Mouse (Mus musculus) brain, adult 2 months (tissue): ENCODE measurements around the gene Itpr1.
A peak's percentile ranks its signal among the peaks of the same experiment; 100 is the strongest.

Experiments
- DNase-seq: peaks from one replicate; pipeline ENCODE4 v3.0.0; 2011; ENCODE audit warnings: low read depth, low spot score

The Itpr1 gene

DNA sequence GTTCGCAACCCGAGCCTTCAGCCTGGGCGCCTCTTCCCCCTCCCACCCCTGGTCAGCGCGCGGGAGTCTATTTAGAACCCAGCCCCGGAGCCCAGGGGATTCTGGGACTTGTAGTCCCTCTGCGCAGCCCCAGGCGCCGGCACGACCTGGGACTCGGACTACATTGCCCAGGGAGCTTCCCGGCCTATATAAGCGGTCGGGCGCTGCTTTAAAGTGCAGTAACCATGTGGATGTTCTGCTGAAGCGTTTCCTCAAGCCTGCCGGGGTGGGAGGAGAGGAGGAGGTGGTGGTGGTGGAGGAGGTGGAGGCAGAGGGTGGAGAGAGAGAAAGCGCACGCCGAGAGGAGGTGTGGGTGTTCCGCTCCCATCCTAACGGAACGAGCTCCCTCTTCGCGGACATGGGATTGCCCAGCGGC, at the start of gene Itpr1:
Itpr1 (plus strand) TSS at position 216 of the 415 bp plus-strand sequence.
- DNase-seq, result peak; percentile 99

DNA sequence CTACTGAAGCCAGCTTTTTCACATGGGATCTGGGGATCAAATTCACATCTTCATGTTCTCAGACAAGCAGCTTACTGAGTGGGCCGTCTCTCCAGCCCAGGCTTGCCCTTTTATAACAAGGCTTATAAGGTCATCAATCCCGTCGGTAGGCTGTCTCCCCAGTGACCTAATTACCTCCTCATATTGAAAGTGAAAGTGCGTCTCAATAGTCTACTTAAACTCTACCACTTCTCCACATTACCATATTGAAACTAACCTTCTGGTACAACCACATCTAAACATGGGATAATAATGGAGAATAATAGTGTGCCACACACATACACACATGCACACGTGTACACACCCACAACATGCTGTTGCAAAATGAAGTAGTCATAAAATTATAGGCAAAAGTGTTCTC, 48.0 kb upstream of the Itpr1 start:
- no peak for DNase-seq

DNA sequence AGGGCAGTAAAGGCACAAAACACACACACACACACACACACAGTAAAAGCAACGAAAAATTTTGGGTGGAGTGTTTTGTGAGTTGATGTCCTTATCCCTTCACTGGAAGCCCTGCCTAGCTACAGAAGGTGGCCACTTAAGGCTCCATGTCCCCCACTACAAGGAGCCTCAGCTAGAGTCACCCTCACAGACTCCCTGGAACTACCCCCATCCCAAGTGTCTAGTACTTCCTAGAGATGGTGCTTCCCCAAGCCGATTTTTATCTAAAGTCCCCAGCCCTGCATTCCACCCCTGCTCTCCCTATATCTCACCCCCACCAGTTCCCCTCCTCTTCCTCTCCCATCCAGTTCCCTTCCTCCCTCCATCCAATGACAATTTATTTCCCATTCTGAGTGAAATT, 47.3 kb upstream of the Itpr1 start:
- no peak for DNase-seq

DNA sequence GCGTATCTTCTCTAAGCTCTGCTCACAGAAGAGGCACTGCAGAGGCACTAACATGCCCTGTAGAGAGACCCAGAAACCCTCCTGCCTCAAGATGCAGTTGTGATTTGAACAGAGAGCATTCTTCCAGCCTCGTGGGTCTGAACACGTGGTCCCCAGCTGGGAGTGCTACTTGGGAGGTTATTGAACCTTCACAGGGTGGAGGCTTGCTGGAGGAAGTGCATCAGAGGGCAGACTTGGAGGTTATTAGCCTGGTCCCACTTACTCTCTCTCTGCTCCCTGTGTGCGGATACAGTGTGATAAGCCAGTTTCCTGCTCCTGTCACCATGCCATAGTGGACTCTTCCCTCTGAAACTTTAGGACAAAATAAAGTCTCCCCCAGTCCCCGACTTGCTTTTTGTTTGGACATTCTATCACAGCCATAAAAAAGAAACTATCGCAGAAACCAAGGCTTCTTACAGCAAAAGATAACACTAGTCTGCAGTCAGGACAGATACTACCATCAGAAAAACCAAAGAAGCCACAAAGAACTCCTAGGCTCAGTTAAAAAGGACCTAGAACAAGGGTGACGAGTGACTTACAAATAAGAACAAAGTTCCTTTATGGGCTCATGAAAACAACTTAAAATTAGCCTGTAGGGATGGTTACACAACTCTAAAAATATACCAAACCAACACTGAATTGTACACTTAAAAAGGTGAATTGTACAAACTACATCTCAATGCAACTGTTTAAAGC, 44.8 kb upstream of the Itpr1 start:
- no peak for DNase-seq

DNA sequence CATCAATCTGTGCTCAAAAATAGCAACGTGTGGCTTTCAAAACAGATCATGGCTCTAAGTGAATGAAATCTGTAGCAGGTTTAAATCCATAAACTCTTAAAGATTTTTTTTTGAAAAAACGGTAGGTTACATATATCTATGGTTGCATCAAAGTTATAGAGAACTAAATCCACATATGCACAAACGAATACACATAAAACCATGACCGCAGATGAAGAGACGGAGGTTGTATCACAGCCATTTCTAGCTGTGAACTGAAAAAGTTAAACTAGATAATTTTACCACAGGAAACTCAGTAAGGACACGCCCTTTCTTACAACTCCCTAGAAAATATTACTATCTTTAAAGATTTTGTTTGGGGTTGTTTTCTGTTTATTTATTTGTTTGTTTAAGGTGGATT, 44.2 kb upstream of the Itpr1 start:
- DNase-seq, result no peak

DNA sequence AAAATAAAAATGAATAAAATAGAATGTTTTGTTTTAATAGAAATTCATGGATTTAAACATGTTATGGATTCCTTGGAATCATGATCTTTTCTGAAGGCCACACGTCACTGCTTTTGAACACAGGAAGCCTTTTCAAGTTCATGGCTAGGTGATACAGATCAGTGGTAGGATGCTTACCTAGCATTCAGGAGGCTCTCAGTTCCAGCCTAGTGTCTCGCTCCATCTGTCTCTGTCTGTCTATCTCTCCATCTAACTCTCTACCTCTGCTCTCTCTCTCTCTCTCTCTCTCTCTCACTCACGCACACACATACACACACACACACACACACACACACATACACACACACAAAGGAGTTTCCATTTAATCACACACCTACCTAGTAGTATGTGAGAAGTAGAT, 43.4 kb upstream of the Itpr1 start:
- no peak for DNase-seq

DNA sequence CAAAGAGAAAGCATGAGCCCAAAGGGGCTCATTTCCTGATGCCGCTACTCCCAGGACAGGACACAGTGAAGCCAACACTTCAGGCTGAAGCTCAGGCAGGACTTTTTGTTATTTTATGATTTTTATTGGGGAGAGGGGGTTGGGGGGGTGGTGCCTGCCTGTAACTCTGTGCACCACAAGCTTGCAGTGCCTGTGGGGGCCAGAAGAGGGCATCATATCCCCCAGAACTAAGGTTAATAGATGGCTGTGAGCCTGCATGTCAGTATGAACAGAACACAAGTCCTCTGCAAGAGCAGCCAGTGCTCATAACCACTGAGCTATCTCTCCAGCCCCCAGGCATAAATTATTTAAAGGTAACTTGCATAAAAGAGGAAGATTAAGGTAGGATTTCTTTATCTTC, 40.7 kb upstream of the Itpr1 start:
- no peak for DNase-seq

DNA sequence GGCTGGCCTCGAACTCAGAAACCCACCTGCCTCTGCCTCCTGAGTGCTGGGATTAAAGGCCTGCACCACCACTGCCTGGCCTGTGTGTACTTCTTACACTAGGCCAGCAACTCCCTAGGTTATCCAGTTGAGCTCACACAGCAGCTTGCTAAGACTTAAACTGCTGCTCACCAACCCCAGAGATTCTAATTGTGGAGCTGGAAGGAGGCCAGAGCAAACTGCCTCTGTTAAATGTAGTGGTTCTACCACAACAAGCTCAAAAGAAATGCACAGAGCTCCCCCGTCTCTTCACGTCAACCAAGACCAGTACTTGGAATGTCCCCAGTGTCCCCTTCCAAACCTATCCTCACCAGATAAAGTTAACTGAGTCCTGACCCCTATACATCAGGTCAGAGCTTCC, 38.7 kb upstream of the Itpr1 start:
- DNase-seq, result peak; percentile 36

- no peak for DNase-seq
Measured at GRCm38 (mm10) chr6:108179087-108179486, 33.8 kb upstream of the Itpr1 start.

GRCm38 (mm10) chr6:108184847-108185684, 27.8 kb upstream of the Itpr1 start, which contains the start of gene Sumf1:
Gene Sumf1 (minus strand): TSS chr6:108185582.
- peak; percentile 97 for DNase-seq

GRCm38 (mm10) chr6:108185685-108186009, 27.2 kb upstream of the Itpr1 start:
- DNase-seq, result no peak

GRCm38 (mm10) chr6:108190690-108191089, 22.2 kb upstream of the Itpr1 start:
- DNase-seq, result no peak

GRCm38 (mm10) chr6:108192632-108193031, 20.3 kb upstream of the Itpr1 start:
- peak; percentile 4 for DNase-seq

GRCm38 (mm10) chr6:108196665-108197064, 16.2 kb upstream of the Itpr1 start:
- DNase-seq, result no peak

- no peak for DNase-seq
Measured at GRCm38 (mm10) chr6:108197117-108197516, 15.8 kb upstream of the Itpr1 start.

GRCm38 (mm10) chr6:108198286-108198685, 14.6 kb upstream of the Itpr1 start:
- DNase-seq, result no peak

- no peak for DNase-seq
Measured at GRCm38 (mm10) chr6:108204322-108204721, 8.6 kb upstream of the Itpr1 start.

- DNase-seq, result no peak
Measured at GRCm38 (mm10) chr6:108206145-108206544, 6.8 kb upstream of the Itpr1 start.

DNA sequence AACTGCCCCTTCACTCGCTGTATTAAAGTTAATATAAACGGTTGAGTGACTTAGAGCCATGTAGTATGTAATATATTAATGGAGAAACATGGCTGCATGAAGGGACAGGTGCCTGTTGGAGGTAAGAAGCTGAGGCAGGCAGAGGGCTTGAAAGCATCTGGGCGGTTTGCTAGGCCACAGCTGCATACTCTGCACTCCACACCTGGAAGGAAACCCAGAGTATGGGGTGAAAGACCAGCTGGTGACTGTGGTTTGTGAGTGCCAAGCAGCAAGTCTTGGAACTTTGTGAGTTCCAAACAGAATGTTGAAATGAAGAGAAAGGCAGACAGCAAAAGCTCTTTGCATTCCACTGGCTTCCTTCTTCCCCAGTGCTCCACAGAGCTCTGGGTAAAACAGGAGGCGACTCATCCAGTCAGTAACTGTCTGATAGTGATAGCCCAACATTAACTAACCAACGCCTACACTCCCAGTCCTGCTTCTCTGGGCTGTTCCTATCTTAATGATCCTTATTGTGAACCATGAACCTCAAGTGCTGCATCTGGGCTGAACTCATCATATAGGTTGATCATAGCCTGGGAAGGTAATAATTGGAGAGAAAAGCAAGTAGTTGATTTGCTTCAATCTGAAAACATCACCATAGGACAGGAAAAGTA, 5.9 kb upstream of the Itpr1 start:
- DNase-seq, result no peak

DNA sequence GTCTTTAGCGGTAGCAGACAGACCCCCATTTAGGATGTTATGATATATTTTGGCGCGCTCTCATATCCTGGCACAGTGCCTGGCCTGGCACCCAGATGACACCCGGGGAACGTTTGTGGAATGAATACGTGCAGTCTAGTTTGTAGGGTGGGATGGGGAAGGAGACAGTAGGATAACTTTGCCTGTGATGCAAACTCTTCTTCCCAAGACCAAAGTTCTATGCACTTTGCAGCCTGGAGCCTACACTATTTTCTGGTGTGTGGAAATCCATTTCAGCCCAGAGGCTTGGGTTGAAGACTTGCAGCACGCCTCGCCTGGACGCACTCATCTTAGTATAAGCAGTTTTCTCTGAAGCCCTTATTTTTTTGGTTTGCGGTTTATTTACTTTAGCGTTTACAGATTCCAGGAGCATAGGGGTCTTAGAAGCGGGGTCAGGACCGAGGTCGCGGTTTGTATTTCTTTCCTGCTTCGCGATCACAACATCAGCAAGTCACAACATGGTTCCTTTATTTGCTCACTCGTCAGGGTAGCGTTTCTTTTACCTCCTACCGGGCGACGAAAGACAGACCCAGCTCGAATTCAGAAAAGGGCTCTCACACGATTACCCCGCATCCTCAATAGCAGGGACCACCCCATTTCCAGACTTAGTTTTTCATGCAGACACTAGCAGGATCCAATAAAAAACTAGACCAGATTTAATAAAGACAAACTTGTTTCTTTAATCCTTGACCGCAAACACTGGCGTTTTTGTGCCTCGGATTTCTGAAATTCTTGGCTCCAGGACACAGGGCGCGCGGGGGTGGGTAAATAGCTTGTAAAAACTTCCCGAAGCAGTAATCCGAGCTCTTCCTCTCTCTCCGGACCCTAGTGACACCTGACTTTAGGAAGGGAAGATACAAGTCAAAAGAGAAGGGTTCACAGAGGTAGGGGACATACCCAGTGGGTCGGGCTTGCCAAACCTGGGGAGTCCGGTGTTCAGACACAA, 708 bp upstream of the Itpr1 start:
- no peak for DNase-seq
